Mouse (Mus musculus) right cerebral cortex, postnatal 4 days (tissue): ENCODE measurements at regions not wholly inside any gene's neighbourhood (a gene's known extent, or its start where the extent isn't known, plus 50 kb on each side); places are given as distances from the start of the nearest gene placed in this dataset.

Source experiments
- DNase-seq: peaks from one replicate; pipeline ENCODE4 v3.0.0-alpha.2; 2022

- DNase-seq: no peak
These were observed 170.4 kb upstream of the Ptger4 start for GRCm38 (mm10) chr15:5414401-5414800.

- no peak for DNase-seq
These were observed 172.0 kb upstream of the Ptger4 start for GRCm38 (mm10) chr15:5416031-5416430.

GRCm38 (mm10) chr15:5426641-5427040 lies 182.7 kb upstream of the Ptger4 start:
- DNase-seq: no peak

GRCm38 (mm10) chr15:5427319-5428048 lies 183.5 kb upstream of the Ptger4 start:
- DNase-seq: no peak

- no peak for DNase-seq
These were observed 188.0 kb upstream of the Ptger4 start for GRCm38 (mm10) chr15:5432018-5432417.

GRCm38 (mm10) chr15:5437020-5437419 lies 193.0 kb upstream of the Ptger4 start:
- no peak for DNase-seq

GRCm38 (mm10) chr15:5446040-5446755 lies 202.2 kb upstream of the Ptger4 start:
- DNase-seq: no peak

GRCm38 (mm10) chr15:5446756-5447314 lies 202.8 kb upstream of the Ptger4 start:
- DNase-seq: no peak

- DNase-seq: no peak
These were observed 203.9 kb upstream of the Ptger4 start for GRCm38 (mm10) chr15:5447707-5448496.

- DNase-seq: no peak
These were observed 215.1 kb upstream of the Ptger4 start for GRCm38 (mm10) chr15:5459083-5459482.

- no peak for DNase-seq
These were observed 215.6 kb upstream of the Ptger4 start for GRCm38 (mm10) chr15:5459580-5459979.

GRCm38 (mm10) chr15:5462651-5463050 lies 218.7 kb upstream of the Ptger4 start:
- DNase-seq: no peak

GRCm38 (mm10) chr15:5464732-5465131 lies 220.7 kb upstream of the Ptger4 start:
- DNase-seq: no peak

- DNase-seq: no peak
These were observed 224.6 kb upstream of the Ptger4 start for GRCm38 (mm10) chr15:5468535-5469073.

- DNase-seq: no peak
These were observed 231.5 kb upstream of the Ptger4 start for GRCm38 (mm10) chr15:5475389-5475995.

GRCm38 (mm10) chr15:5493286-5493685 lies 249.3 kb upstream of the Ptger4 start:
- no peak for DNase-seq

- DNase-seq: no peak
These were observed 251.3 kb upstream of the Ptger4 start for GRCm38 (mm10) chr15:5495187-5495849.

- no peak for DNase-seq
These were observed 252.0 kb upstream of the Ptger4 start for GRCm38 (mm10) chr15:5495954-5496353.

- DNase-seq: no peak
These were observed 260.5 kb upstream of the Ptger4 start for GRCm38 (mm10) chr15:5504502-5504901.

GRCm38 (mm10) chr15:5506848-5507544 lies 263.0 kb upstream of the Ptger4 start:
- no peak for DNase-seq

GRCm38 (mm10) chr15:5507545-5507913 lies 263.5 kb upstream of the Ptger4 start:
- DNase-seq: no peak
